Mouse (Mus musculus): ENCODE results near the gene Trak1. TPM values are rescaled to one million over a fixed set of nuclear protein-coding genes. Genes with fewer than 3 reads are reported as not detected.
A peak's percentile ranks its signal among the peaks of the same experiment; 100 is the strongest.

The Trak1 gene
- polyA plus RNA-seq (2014; fragmentation: Nextera tagmentation; extraction: Ambion mirVana) = 63.0 and 65.9 TPM in 2 replicates

GRCm38 (mm10) chr9:121297171-121298064 is at the start of gene Trak1:
Trak1 (plus strand) TSS chr9:121297502.
- H3K9ac ChIP-seq = peak within 1 kb of the TSS; percentile 90
- peak within 1 kb of the TSS; percentile 92 for H3K4me2 ChIP-seq (replicated peaks)
- DNase-seq (ENCODE audit: low spot score) (peak; percentile 75), ATAC-seq (ENCODE audit: low FRiP score) (peak; percentile 87)
- H3K9me3 ChIP-seq (ENCODE audit: control insufficient read depth, low read length) = no peaks in the 10 kb centered on the region
- no peaks in the 10 kb centered on the region for H3K27me3 ChIP-seq (ENCODE audit: control insufficient read depth, insufficient read depth, low read length)
- H3K36me3 ChIP-seq (replicated peaks; ENCODE audit: control insufficient read depth, insufficient read depth) = no peaks in the 10 kb centered on the region
- peaks cover 35% of the 10 kb centered on the region for H3K4me1 ChIP-seq (replicated peaks; ENCODE audit: control insufficient read depth, insufficient read depth, low read length)
- under 1% methylated on average over 99 of the region's 116 CpGs for WGBS
- peak within 1 kb of the TSS; percentile 71 for H3K27ac ChIP-seq
- H3K4me3 ChIP-seq (replicated peaks; ENCODE audit: low read length) = peak within 1 kb of the TSS; percentile 82

- 69% methylated on average over 12 of the region's 12 CpGs for WGBS
- H3K4me1 ChIP-seq (replicated peaks; ENCODE audit: control insufficient read depth, insufficient read depth, low read length) = no peaks in the 10 kb centered on the region
- no peak overlapping the region for H3K4me3 ChIP-seq (replicated peaks; ENCODE audit: low read length)
- no peaks in the 10 kb centered on the region for H3K9me3 ChIP-seq (ENCODE audit: control insufficient read depth, low read length)
- H3K9ac ChIP-seq = no peak overlapping the region
- DNase-seq (ENCODE audit: low spot score) (peak; percentile 92), ATAC-seq (ENCODE audit: low FRiP score) (no peak)
- no peak overlapping the region for H3K27ac ChIP-seq
- no peaks in the 10 kb centered on the region for H3K27me3 ChIP-seq (ENCODE audit: control insufficient read depth, insufficient read depth, low read length)
- H3K4me2 ChIP-seq (replicated peaks) = no peak overlapping the region
- no peaks in the 10 kb centered on the region for H3K36me3 ChIP-seq (replicated peaks; ENCODE audit: control insufficient read depth, insufficient read depth)
Observed at GRCm38 (mm10) chr9:121247956-121248775, 49.1 kb upstream of the Trak1 start.

GRCm38 (mm10) chr9:121249805-121250204 is 47.5 kb upstream of the Trak1 start:
- H3K4me1 ChIP-seq (replicated peaks; ENCODE audit: control insufficient read depth, insufficient read depth, low read length) = no peaks in the 10 kb centered on the region
- 63% methylated on average over 14 of the region's 14 CpGs for WGBS
- H3K9me3 ChIP-seq (ENCODE audit: control insufficient read depth, low read length) = no peaks in the 10 kb centered on the region
- no peaks in the 10 kb centered on the region for H3K27me3 ChIP-seq (ENCODE audit: control insufficient read depth, insufficient read depth, low read length)
- ATAC-seq (ENCODE audit: low FRiP score) (no peak), DNase-seq (ENCODE audit: low spot score) (no peak)
- H3K36me3 ChIP-seq (replicated peaks; ENCODE audit: control insufficient read depth, insufficient read depth) = no peaks in the 10 kb centered on the region; the same call in 1 of the 2 replicates
- H3K4me3 ChIP-seq (replicated peaks; ENCODE audit: low read length) = no peak overlapping the region
- no peak overlapping the region for H3K27ac ChIP-seq
- H3K4me2 ChIP-seq (replicated peaks) = no peak overlapping the region
- no peak overlapping the region for H3K9ac ChIP-seq

- ATAC-seq (ENCODE audit: low FRiP score) (no peak), DNase-seq (ENCODE audit: low spot score) (no peak)
- Histone ChIP-seq H3K4me3 (replicated peaks; ENCODE audit: low read length) (no peak overlapping the region), H3K36me3 (replicated peaks; ENCODE audit: control insufficient read depth, insufficient read depth) (no peaks in the 10 kb centered on the region; the same call in 1 of the 2 replicates), H3K9ac (no peak overlapping the region), H3K4me2 (replicated peaks) (no peak overlapping the region), H3K27me3 (ENCODE audit: control insufficient read depth, insufficient read depth, low read length) (no peaks in the 10 kb centered on the region), H3K4me1 (replicated peaks; ENCODE audit: control insufficient read depth, insufficient read depth, low read length) (no peaks in the 10 kb centered on the region), H3K9me3 (ENCODE audit: control insufficient read depth, low read length) (no peaks in the 10 kb centered on the region), H3K27ac (no peak overlapping the region)
- WGBS = 93% methylated on average over 11 of the region's 11 CpGs
Observed at GRCm38 (mm10) chr9:121250854-121251253, 46.4 kb upstream of the Trak1 start.

GRCm38 (mm10) chr9:121253983-121254382 is 43.3 kb upstream of the Trak1 start:
- Histone ChIP-seq H3K9me3 (ENCODE audit: control insufficient read depth, low read length) (no peaks in the 10 kb centered on the region), H3K4me1 (replicated peaks; ENCODE audit: control insufficient read depth, insufficient read depth, low read length) (no peaks in the 10 kb centered on the region), H3K27me3 (ENCODE audit: control insufficient read depth, insufficient read depth, low read length) (no peaks in the 10 kb centered on the region), H3K4me3 (replicated peaks; ENCODE audit: low read length) (no peak overlapping the region), H3K4me2 (replicated peaks) (no peak overlapping the region), H3K27ac (no peak overlapping the region), H3K9ac (no peak overlapping the region), H3K36me3 (replicated peaks; ENCODE audit: control insufficient read depth, insufficient read depth) (peaks cover 4% of the 10 kb centered on the region)
- 89% methylated on average over 2 of the region's 2 CpGs for WGBS
- DNase-seq (ENCODE audit: low spot score) (no peak), ATAC-seq (ENCODE audit: low FRiP score) (no peak)

GRCm38 (mm10) chr9:121254761-121255160 is 42.5 kb upstream of the Trak1 start:
- Histone ChIP-seq H3K4me3 (replicated peaks; ENCODE audit: low read length) (no peak overlapping the region), H3K4me2 (replicated peaks) (no peak overlapping the region), H3K9ac (no peak overlapping the region), H3K4me1 (replicated peaks; ENCODE audit: control insufficient read depth, insufficient read depth, low read length) (no peaks in the 10 kb centered on the region), H3K36me3 (replicated peaks; ENCODE audit: control insufficient read depth, insufficient read depth) (peaks cover 4% of the 10 kb centered on the region), H3K9me3 (ENCODE audit: control insufficient read depth, low read length) (no peaks in the 10 kb centered on the region), H3K27me3 (ENCODE audit: control insufficient read depth, insufficient read depth, low read length) (no peaks in the 10 kb centered on the region), H3K27ac (no peak overlapping the region)
- ATAC-seq (ENCODE audit: low FRiP score) (no peak), DNase-seq (ENCODE audit: low spot score) (no peak)
- 95% methylated on average over 13 of the region's 13 CpGs for WGBS

- no peak overlapping the region for H3K27ac ChIP-seq
- 86% methylated on average over 9 of the region's 9 CpGs for WGBS
- H3K9ac ChIP-seq = no peak overlapping the region
- no peak overlapping the region for H3K4me3 ChIP-seq (replicated peaks; ENCODE audit: low read length)
- no peaks in the 10 kb centered on the region for H3K4me1 ChIP-seq (replicated peaks; ENCODE audit: control insufficient read depth, insufficient read depth, low read length)
- H3K9me3 ChIP-seq (ENCODE audit: control insufficient read depth, low read length) = no peaks in the 10 kb centered on the region
- H3K27me3 ChIP-seq (ENCODE audit: control insufficient read depth, insufficient read depth, low read length) = no peaks in the 10 kb centered on the region
- ATAC-seq (ENCODE audit: low FRiP score) = no peak
- no peak overlapping the region for H3K4me2 ChIP-seq (replicated peaks)
- DNase-seq (ENCODE audit: low spot score) = no peak
- H3K36me3 ChIP-seq (replicated peaks; ENCODE audit: control insufficient read depth, insufficient read depth) = peaks cover 4% of the 10 kb centered on the region
Observed at GRCm38 (mm10) chr9:121257106-121257505, 40.2 kb upstream of the Trak1 start.

GRCm38 (mm10) chr9:121265307-121265706 is 32.0 kb upstream of the Trak1 start:
- Histone ChIP-seq H3K27me3 (ENCODE audit: control insufficient read depth, insufficient read depth, low read length) (no peaks in the 10 kb centered on the region), H3K4me3 (replicated peaks; ENCODE audit: low read length) (no peak overlapping the region), H3K27ac (no peak overlapping the region), H3K36me3 (replicated peaks; ENCODE audit: control insufficient read depth, insufficient read depth) (no peaks in the 10 kb centered on the region), H3K9ac (no peak overlapping the region), H3K9me3 (ENCODE audit: control insufficient read depth, low read length) (no peaks in the 10 kb centered on the region), H3K4me2 (replicated peaks) (no peak overlapping the region), H3K4me1 (replicated peaks; ENCODE audit: control insufficient read depth, insufficient read depth, low read length) (no peaks in the 10 kb centered on the region)
- DNase-seq (ENCODE audit: low spot score) = no peak
- no peak for ATAC-seq (ENCODE audit: low FRiP score)
- 84% methylated on average over 10 of the region's 10 CpGs for WGBS

GRCm38 (mm10) chr9:121271149-121271548 is 26.2 kb upstream of the Trak1 start:
- Histone ChIP-seq H3K9ac (no peak overlapping the region), H3K4me2 (replicated peaks) (no peak overlapping the region), H3K9me3 (ENCODE audit: control insufficient read depth, low read length) (no peaks in the 10 kb centered on the region), H3K27ac (no peak overlapping the region), H3K4me3 (replicated peaks; ENCODE audit: low read length) (no peak overlapping the region), H3K36me3 (replicated peaks; ENCODE audit: control insufficient read depth, insufficient read depth) (no peaks in the 10 kb centered on the region), H3K4me1 (replicated peaks; ENCODE audit: control insufficient read depth, insufficient read depth, low read length) (0 out of 2 replicates have a peak, but pooled peaks cover 2% of the 10 kb centered on the region), H3K27me3 (ENCODE audit: control insufficient read depth, insufficient read depth, low read length) (no peaks in the 10 kb centered on the region)
- ATAC-seq (ENCODE audit: low FRiP score) = no peak
- 88% methylated on average over 1 of the region's 1 CpGs for WGBS
- no peak for DNase-seq (ENCODE audit: low spot score)
